Mouse (Mus musculus): Measurements from ENCODE around the gene Plekha4. TPM values are rescaled to one million over a fixed set of nuclear protein-coding genes. Genes with fewer than 3 reads are reported as not detected.

Plekha4 gene
- total RNA-seq, 2 experiments from 2014 or later: 1.9 to 2.1 TPM

DNA sequence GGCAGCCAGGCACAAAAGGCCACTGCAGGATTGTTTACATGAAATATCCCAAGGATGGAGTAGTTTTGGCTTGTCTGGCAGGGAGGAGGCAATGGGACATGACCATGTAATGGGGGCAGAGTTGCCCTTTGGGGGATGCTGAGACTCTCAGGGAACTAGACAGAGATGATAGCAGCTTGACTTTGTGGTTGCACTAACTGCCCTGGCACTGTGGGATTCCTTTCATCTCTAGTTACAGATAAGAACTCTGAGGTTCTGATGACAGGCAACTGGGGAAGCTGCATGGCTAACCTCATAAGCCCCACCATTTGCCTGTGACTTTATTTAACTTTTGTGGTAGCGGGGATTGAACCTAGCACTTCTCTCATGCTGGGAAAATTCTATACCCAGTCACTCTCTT is 70.0 kb downstream of the Plekha4 start:
- DNase-seq: no peak
- intact Hi-C loops (cut with DNase I): no loop called here

DNA sequence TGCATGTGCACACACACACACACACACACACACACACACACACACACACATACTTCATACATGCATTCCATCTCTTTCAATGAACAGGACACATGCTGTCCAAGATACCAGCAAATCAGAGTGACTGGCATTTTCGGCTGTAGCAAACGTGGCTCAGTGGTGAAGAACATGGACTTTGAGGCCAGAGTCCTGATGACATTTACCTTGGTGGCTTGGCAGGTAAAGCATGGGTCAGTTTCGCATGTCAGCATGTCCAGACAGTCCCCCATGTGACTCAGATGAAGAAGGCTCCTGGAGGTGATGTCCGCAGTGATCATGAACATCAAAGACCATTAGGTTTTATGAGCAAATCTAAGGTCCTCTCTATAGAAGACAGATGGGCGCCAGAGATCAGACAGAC is 70.9 kb downstream of the Plekha4 start:
- intact Hi-C loops (cut with DNase I): no loop called here
- no peak for DNase-seq

DNA sequence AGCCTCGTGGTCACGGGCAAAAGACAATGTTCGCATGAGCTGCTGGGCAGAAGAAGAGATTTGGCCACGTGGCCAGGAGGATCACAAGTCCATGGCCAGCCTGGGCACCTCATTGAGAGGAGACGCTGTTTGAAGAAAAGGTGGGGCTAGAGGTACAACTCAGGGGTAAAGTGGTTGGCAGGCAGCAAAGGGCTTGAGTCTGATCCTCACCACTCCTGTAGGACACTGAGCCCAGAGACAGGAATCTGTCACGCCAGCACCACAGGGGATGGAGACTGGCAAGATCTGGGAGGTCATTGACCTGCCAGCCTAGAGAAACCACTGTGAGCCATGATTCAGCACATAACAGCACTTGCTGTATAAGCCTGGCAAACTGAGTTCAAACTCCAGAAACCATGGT is 71.4 kb downstream of the Plekha4 start:
- intact Hi-C loops (cut with DNase I): no loop called here
- DNase-seq: no peak

DNA sequence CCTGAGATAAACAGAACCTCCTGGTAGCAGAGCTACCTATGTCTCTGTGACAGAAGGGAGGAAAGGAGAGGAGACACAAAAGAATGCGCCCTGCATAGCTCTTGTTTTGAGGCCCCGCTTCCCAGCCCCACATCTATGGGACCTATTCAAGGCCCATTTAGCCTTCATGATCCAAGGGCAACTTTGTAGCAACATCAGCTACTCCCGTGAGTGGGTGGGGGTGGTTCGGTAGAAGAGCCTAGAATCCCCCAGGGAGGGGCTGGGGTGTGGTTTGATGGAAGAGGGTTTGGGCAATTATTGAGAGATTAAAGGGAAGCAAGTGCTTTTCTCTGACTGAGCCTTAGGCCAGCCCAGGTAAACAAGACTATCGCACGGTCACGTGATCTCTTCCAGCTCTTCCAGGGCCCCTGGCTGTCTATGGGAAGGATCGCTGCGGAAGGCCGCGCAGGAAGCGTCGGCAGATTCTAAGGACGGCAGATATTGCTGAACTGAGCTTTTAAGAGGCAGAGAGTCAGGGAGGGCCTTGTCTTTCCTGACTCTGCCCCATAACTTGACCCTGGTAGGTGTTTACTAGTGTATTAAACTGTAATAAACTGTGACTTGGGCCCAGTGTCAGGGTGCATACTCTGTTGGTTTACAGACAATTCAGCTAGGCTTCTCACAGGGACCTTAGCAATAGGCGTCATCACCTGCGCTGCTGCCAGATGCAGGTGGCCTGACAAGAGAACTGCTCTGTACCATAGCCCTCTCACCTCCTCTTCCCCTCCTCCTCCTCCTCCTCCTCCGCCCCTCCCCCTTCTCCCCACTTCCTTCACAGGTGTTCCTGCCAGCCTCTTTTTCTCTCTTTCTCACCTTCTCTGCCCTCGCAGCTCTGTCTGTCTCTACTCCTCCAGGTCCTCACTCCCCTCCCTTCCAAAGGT is 73.1 kb downstream of the Plekha4 start:
- intact Hi-C loops (cut with DNase I): no loop called here
- DNase-seq: no peak

Other genes with a start within 250 kb of the Plekha4 start
- not detected for gene Slc6a21, start 248.8 kb upstream of the Plekha4 start, total RNA-seq (2021)
- gene Trpm4, start 192.6 kb upstream of the Plekha4 start, total RNA-seq (2021): 10 to 100 TPM; 20.8 to 22.3 TPM
- gene Hrc, start 191.0 kb upstream of the Plekha4 start, total RNA-seq (2021): 100 to 1,000 TPM; 516 to 539 TPM
- under 1 TPM; 0.22 to 0.29 TPM for gene Ppfia3, start 159.3 kb upstream of the Plekha4 start, total RNA-seq (2021)
- gene Lin7b, start 155.7 kb upstream of the Plekha4 start, total RNA-seq (2021): under 1 TPM; 0.90 to 0.96 TPM
- 100 to 1,000 TPM; 126 to 138 TPM for gene Snrnp70, start 130.6 kb upstream of the Plekha4 start, total RNA-seq (2021)
- 1 to 10 TPM; 1.5 to 1.7 TPM for gene Kcna7, start 120.7 kb upstream of the Plekha4 start, total RNA-seq (2021)
- gene Ntf5, start 112.6 kb upstream of the Plekha4 start, total RNA-seq (2021): under 1 TPM in 1 of 2 experiments, not detected in 1; 0.14 TPM
- gene Lhb, start 105.5 kb upstream of the Plekha4 start, total RNA-seq (2021): not detected
- gene Gys1, start 91.5 kb upstream of the Plekha4 start, total RNA-seq (2021): 10 to 100 TPM; 86.1 to 90.2 TPM
- 10 to 100 TPM; 25.3 to 26.3 TPM for gene Ruvbl2, start 88.2 kb upstream of the Plekha4 start, total RNA-seq (2021)
- gene Ftl1, start 66.4 kb upstream of the Plekha4 start, total RNA-seq (2021): 100 to 1,000 TPM; 231 to 265 TPM
- 10 to 100 TPM; 25.6 to 31.1 TPM for gene Bax, start 59.4 kb upstream of the Plekha4 start, total RNA-seq (2021)
- not detected for gene Tulp2, start 44.5 kb upstream of the Plekha4 start, total RNA-seq (2021)
- gene Gm45808, start 39.5 kb upstream of the Plekha4 start, total RNA-seq (2021): 1 to 10 TPM; 2.8 to 4.6 TPM
- 1 to 10 TPM; 4.5 to 6.0 TPM for gene Dhdh, start 37.5 kb upstream of the Plekha4 start, total RNA-seq (2021)
- gene Nucb1, start 15.9 kb upstream of the Plekha4 start, total RNA-seq (2021): 100 to 1,000 TPM; 116 to 137 TPM
- 10 to 100 TPM; 21.7 to 32.8 TPM for gene Ppp1r15a, start 62 bp upstream of the Plekha4 start, total RNA-seq (2021)
- gene Hsd17b14, start 28.6 kb downstream of the Plekha4 start, total RNA-seq (2021): under 1 TPM; 0.19 to 0.39 TPM
- 10 to 100 TPM; 85.5 to 94.6 TPM for gene Bcat2, start 43.8 kb downstream of the Plekha4 start, total RNA-seq (2021)
- gene Fgf21, start 89.2 kb downstream of the Plekha4 start, total RNA-seq (2021): not detected
- under 1 TPM in 1 of 2 experiments, not detected in 1; 0.12 TPM for gene Fut1, start 91.0 kb downstream of the Plekha4 start, total RNA-seq (2021)
- gene Izumo1, start 95.5 kb downstream of the Plekha4 start, total RNA-seq (2021): under 1 TPM; 0.54 to 0.67 TPM
- 10 to 100 TPM; 42.6 to 42.8 TPM for gene Rasip1, start 101.2 kb downstream of the Plekha4 start, total RNA-seq (2021)
- gene Mamstr, start 113.6 kb downstream of the Plekha4 start, total RNA-seq (2021): 1 to 10 TPM; 6.4 to 6.9 TPM
- gene Fut2, start 140.1 kb downstream of the Plekha4 start, total RNA-seq (2021): under 1 TPM; 0.37 to 0.69 TPM
- under 1 TPM; 0.12 to 0.24 TPM for gene Ntn5, start 157.7 kb downstream of the Plekha4 start, total RNA-seq (2021)
- under 1 TPM in 1 of 2 experiments, not detected in 1; 0.12 TPM for gene Sec1, start 168.1 kb downstream of the Plekha4 start, total RNA-seq (2021)
- 1 to 10 TPM; 4.3 to 6.6 TPM for gene Car11, start 173.5 kb downstream of the Plekha4 start, total RNA-seq (2021)
- 10 to 100 TPM; 24.7 to 27.1 TPM for gene Dbp, start 178.8 kb downstream of the Plekha4 start, total RNA-seq (2021)
- gene Rpl18, start 189.1 kb downstream of the Plekha4 start, total RNA-seq (2021): 100 to 1,000 TPM; 552 to 626 TPM
- 10 to 100 TPM; 17.5 to 18.8 TPM for gene Sphk2, start 191.7 kb downstream of the Plekha4 start, total RNA-seq (2021)
- under 1 TPM; 0.17 to 0.24 TPM for gene Fam83e, start 194.9 kb downstream of the Plekha4 start, total RNA-seq (2021)
- not detected for gene Spaca4, start 199.5 kb downstream of the Plekha4 start, total RNA-seq (2021)